Mouse (Mus musculus) spleen, postnatal 10 days (tissue): ENCODE results near the gene Ifitm10.
"Not testable (repeated sequence)": the region's sequence is repeated elsewhere in the genome, so short reads cannot be mapped to it uniquely, and the experiment has no call there.

ENCODE experiments used
- DNase-seq, 2 experiments: peaks; one replicate each; pipeline ENCODE4 v3.0.0; 2021 to 2022; ENCODE audit warnings: low spot score in 2 of 2

The Ifitm10 gene

DNA sequence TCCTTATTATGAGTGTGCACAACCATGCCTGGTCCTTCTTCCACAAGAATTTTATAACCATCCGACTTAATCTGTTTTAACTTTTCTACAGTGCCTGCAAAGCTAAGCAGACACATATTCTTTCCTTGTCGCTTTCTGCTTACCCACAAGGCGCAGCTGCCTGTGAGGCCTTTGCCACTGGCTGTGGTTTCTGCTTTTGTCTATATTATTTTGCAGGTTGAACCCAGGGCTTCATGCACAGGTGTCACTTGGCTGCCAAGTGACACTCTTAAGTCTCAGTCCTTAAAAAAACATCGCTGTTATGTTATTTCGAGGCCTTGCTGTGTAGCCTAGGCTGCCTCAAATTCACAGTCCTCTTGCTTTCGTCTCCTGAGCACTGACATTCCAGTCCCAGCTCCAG, 50.9 kb downstream of the Ifitm10 start:
- no peak for DNase-seq

DNA sequence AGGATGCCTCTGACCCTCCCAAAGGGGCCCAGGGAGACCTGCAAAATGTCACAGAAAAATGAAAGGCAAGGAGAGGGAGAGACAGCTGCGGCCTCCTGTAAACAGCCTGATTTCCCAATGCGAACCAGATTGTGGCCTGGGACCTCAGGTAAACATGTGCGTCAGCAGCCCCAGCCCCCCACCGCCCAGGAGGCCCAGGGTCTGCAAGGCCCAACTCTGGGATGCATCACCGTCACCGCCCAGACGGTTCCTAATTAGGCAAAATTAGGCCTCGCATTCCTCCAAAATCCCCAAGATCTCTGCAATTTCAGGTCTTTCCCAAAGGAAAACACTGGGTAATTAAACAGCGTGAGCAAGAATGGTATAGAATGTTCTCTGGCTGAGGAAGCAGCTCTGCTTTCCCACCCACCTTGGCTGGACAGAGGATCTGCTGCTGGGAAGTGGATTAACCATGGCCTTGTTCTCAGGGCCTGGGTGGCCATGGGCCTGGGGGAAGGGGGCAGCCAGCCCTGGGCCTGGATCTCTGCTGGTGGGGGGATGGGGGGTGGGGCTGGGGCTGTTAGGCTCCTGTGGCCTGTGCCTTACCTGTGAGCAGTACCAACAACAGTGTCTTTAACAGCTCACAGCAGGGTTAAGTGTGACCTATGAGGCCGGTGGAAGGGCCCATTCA, 51.8 kb downstream of the Ifitm10 start:
- DNase-seq = not testable (repeated sequence)

DNA sequence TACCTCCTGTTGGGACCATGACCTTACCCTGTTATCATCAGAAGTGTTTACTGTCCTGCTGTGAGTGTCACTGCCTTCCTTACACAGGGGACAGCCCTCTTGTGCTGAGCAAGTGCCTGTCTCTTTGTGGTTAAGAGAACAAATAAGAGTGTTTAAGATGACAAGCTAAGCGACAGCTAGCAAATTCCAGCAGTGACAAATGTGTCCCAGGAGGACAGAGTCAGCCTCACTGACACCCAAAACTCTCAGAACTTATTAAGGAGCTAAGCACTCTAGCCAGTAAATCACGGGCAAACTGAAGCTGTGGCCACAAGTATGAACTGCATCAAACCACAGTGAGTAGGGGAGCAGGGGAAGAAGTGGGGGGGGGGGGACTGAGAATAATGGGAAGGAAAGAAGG, 52.6 kb downstream of the Ifitm10 start:
- DNase-seq = no peak

DNA sequence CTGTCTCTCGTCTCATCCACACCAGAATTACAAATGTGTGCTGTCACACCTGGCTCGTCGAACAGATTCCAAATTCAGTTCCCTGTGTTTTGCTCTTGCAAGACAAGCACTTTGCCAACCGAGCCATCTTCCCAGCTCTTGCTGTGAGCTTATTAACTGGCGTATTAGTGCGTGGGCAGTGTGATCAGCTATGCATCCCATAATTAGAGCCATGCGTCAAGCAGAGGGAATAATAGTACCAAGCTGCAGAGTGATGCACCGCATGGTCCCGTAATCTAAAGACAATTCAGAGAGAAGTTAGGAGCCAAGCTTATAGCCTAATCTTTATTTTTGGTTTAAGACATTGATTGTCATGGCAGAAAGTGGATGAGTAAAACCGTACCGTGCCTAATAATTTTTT, 54.4 kb downstream of the Ifitm10 start:
- no peak for DNase-seq

DNA sequence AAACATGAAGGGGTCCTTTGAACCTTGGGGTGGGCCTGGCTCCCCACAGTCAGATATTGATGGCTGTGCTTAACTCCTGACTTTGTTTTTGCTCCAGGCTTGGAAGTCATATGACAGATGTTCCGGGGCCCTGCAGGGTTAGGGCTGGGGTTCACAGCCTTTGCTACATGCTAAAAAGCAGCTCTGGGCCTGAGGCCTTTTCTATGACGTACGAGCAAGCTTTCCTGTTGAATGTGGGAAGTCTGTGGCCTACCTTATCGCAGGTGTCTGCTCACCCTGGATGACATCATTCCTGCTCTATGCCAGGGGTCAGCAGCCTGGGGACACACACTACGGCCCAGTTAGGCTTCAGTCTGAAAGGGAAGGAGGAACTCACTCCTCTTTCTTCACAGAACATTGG, 56.3 kb downstream of the Ifitm10 start:
- no peak for DNase-seq

DNA sequence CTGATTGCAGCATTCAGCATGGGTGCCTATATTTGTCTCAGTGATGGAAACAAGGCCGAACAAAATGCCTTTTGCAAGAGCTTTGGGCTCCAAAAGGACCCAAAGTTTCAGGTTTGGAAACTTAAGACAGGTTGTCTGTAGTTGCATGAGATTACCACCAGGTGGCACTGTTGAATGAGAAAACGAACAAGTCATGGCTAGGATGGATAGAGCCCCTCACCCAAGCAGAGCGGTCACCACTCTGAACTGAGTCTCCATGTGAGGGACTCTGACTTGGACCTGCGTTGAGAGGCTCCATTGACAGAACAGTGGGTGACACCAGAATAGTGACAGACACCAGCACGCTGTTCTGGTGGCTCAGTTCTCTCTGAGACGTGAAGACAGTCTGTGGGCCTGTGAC, 57.0 kb downstream of the Ifitm10 start:
- DNase-seq = peak in 1 of 2 experiments; percentile 43

DNA sequence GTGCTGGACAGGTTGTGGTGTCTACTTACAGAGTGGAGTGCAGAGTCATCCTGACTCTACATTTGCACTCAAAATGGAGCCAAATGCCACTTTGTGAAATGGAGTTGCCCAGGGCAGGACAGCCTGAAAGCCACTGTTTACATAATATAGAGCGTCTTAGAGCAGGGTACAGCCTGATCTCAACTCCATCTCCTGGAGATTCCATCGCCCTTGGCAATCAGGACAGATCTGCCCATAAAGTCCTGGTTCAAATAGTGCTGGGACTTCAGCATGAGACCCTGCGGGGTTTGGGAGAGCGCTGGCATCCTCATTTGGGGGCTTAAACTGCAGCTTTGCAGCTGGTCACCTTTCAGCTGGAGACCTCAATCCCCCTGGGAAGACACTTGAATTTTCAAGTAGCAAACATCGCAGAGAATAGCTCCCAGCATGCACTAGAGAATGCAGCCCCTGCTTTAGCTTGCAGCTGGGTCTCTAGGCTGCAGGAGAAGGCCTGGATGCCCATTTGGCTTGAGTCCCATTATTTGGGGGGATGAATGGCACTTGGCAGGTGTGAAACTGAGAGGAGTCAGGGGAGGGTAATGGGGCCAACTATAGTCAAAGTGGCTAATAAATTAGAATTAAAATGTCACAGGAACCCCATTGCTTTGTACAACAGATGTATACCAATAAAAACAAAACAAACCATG, 58.8 kb downstream of the Ifitm10 start:
- DNase-seq = no peak

DNA sequence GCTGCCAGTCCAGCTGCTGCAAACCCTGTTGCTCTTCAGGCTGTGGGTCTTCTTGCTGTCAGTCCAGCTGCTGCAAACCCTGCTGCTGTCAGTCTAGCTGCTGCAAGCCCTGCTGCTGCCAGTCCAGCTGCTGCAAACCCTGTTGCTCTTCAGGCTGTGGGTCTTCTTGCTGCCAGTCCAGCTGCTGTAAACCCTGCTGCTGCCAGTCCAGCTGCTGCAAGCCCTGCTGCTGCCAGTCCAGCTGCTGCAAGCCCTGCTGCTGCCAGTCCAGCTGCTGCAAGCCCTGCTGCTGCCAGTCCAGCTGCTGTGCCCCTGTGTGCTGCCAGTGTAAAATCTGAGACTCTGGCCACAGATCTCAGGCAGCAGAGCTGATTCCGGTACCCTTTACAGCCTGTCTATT, 69.6 kb downstream of the Ifitm10 start:
- DNase-seq = not testable (repeated sequence)

DNA sequence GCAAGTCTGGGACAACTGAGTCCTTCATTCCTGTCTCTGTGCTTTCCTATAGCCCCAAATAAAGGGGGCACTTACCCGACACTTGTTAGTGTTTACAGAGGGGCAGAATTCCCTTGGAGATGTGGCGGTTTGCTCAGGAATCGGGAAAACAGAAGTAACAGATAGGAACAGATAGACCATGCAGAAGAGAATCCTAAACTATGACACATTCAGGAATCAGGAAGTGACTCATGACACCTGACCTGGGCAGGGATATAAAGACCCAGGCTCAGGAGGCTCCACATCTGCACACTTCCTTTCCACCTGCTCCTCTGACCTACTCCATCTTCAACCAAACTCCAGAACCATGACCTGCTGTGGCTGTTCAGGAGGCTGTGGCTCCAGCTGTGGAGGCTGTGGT, 70.3 kb downstream of the Ifitm10 start, which contains the start of gene Krtap5-4:
TSS of gene Krtap5-4 (plus strand) at position 301 of the 400 bp plus-strand sequence.
- DNase-seq = no peak

DNA sequence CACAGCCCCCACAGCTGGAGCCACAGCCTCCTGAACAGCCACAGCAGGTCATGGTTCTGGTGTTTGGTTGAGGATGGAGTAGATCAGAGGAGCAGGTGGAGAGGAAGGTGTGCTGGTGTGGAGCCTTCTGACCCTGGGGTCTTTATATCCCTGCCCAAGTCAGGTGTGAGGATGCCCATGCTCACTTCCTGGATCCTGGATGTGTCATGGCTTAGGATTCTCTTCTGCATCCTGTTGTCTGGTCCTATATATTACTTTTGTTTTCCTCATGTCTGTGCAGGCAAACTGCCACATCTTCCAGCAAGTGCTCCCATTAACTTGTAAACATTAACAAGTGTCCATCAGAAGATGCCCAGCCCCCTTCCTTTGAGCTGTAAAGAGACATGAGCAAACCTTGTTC, 76.5 kb downstream of the Ifitm10 start, which contains the start of gene Krtap5-1:
TSS of gene Krtap5-1 (minus strand) at position 101 of the 400 bp plus-strand sequence.
- DNase-seq = not testable (repeated sequence)

DNA sequence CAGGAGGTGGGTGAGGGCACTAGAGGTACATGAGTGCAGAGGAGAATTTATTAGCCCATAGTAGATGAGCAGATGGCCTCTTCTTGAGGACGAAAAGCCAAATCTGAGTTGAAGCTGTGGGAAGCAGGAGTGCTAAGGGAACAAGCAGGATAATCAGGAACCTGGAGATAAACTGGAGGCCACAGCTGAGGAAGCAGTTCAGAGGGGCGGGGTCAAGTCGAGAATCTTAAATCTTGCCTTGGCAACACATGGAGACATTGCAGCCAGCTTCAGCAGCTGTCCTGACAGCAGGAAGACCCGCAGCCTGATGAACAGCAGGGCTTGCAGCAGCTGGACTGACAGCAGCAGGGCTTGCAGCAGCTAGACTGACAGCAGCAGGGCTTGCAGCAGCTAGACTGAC, 77.4 kb downstream of the Ifitm10 start:
- not testable (repeated sequence) for DNase-seq

DNA sequence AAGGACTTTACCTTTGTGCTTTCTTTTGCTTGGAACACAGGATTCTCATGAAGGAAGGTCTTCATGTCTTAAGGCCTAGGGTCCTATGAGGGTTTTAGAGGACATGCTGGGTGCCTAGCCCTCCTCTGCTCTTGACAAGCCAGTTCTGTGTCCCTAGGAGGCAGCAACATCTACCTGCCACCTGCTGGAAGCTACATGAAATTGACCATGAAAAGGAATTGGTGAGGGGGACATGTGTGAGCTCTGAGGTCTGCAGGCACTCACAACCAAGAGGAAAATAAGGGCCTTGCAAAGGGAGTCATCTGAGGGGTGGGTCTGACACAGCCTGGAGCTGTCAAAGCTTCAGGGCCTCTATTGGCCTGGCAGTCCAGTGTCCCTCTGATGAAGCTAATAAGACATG, 78.1 kb downstream of the Ifitm10 start:
- no peak for DNase-seq

DNA sequence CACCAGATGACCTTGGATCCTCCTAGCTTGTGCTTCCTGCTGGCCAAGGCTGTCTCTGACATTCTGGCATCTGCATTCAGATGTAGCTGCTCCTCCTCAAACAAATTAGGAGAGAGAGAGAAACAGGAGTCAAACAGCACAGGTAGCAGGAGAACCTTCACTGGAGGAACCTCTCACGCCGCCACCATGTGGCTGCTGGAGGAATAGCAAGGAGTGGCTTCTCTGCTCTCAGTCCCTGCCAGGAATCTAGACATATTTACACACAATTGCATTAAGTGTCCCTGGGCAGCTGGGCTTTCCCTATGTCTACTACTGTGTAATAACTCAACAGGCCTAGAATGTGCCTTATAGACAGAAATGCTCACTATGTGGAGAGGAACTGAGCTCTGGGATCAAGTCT, 79.7 kb downstream of the Ifitm10 start:
- peak in 1 of 2 experiments; percentile 44 for DNase-seq

DNA sequence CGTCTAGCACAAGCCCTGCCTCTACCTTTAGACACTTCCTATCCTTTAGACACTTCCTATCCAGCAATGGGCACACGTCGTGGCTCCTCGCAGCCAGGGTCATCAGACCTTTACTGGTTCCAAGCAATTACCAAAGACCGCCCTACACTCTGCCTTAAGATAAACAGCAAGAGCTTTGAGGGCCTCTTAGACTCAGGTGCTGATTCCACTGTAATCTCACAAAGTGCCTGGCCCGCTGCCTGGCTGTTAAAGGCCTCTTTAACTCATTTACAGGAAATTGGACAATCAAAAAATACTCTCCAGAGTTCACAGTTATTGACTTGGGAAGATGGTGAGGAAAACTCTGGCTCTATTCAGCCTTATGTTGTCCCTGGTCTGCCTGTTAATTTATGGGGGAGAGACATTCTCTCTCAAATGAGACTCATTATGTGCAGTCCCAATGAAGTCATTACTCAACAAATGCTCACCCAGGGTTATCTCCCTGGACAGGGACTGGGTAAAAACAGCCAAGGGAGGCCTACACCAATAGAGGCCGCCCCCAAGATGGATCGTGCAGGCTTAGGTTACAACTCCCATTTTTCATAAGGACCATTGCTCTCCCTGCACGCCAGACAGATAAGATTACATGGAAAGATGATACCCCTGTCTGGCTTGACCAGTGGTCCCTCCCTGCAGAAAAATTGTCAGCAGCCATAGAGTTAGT, 87.5 kb downstream of the Ifitm10 start:
- not testable (repeated sequence) for DNase-seq

DNA sequence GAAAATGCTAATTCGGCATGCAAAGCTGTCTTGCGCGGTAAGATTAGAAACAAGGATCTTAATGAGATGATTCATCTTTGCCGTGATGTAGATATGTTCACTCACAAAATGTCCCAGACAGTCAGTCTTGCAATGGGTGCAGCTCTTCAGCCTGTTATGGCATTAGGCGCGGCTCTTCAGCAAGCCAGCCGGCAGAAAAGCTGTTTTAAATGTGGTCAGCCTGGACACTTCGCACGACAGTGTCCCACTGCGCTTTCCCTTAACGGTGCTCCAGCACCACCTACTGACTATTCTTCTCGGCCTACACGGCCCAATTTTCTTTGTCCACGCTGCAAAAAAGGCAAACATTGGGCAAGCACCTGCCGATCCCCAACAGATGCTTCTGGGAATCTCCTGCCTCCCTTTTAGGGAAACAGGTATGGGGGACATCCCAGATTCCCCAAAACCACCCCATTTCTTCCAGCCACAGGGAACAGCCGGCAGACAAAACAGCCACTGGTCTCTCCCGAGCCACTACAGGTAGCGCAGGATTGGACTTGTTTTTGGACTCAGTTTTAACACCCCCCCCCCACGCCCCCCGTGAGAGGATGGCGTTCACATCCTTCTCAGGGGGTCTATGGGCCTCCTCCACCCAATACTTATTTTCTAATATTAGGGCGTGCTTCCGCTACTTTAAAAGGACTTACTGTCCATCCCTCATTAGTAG, 88.3 kb downstream of the Ifitm10 start:
- no peak for DNase-seq

DNA sequence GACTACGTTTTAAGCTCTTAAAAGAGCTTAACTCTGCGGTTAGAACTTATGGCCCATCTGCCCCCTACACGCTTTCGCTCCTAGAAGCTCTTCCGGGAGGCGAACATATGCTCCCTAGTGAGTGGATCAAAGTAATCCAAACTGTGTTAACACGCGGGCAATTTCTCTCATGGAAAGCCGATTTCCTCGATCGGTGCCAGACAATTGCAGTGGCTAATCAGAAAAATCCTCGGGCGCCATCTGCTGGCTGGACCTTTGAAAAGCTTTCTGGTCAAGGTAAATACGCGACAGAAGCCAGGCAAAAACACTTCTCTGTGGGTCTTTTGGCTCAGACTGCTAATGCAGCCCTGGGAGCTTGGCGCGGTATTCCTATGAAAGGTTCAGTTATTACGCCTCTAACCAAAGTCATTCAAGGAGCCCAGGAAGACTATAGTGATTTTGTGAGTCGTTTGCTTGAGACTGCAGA, 88.9 kb downstream of the Ifitm10 start:
- DNase-seq = peak; percentile 79 to 92

DNA sequence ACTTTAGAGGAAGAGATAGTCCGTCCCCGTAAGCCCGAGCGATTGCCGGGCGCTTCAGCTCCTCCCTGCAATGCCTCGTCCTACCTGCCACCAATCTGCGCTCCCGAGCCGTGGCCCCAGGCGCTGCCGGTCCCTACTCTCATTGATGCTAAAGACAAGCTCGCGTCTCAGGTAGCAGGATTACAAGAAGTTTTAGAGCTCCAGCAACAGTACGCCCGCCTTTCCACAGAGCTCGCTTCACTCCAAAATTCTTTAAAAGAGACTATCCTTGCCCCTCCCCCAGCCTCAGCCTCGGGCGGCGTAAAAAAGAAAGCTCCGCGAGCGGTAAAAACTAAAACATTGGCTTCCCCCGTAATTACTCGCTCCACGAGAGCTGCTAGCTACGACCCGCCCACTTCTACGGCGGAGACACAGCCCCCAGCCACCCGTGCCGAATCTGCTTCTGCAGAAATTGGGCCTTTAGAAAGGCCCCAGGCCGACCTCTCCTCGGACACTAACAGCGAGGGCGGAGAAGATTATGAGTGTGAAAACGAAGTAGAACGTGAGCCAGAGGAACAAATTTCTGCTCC, 89.4 kb downstream of the Ifitm10 start:
- peak; percentile 29 to 67 for DNase-seq

DNA sequence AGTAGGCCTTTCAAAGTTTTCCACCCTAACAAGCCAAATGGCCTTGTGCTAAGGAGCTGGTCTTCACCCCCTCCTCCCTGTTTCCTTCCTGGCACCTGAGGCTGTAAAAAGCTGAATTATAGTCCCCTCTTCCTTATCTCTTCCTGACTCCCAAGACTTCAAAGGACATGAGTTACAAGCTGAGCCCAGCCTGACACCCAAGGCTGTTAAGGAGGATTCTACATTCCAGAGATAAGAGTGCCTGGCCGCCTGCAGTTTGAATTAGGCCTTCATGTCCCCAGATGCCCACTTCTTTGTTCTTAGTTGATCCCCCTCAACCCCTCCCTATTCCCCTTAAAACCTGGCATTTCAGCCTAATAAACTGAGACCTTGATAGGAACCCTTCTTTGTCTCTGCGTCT, 90.7 kb downstream of the Ifitm10 start:
- DNase-seq = not testable (repeated sequence)

DNA sequence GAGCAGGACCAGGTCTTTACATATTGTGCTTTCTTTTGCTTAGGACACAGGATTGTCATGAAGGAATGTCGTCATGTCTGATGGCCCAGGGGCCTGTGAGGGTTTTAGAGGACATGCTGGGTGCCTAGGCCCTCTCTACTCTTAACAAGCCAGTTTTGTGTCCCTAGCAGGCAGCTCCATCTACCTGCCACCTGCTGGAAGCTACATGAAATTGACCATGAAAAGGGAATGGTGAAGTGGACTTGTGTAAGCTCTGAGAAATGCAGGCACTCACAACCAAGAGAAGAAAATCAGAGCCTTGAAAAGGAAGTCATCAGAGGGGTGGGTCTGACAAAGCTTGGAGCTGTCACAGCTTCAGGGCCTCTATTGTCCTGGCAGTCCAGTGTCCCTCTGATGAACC, 94.3 kb downstream of the Ifitm10 start:
- DNase-seq = not testable (repeated sequence)

DNA sequence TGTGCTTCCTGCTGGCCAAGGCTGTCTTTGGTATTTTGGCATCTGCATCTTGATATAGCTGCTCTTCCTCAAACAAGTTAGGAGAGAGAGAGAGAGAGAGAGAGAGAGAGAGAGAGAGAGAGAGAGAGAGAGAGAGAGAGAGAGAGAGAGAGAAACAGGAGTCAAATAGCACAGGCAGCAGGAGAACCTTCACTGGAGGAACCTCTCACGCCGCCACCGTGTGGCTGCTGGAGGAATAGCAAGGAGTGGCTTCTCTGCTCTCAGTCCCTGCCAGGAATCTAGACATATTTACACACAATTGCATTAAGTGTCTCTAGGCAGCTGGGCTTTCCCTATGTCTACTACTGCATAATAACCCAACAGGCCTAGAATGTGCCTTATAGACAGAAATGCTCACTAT, 95.4 kb downstream of the Ifitm10 start:
- DNase-seq = peak; percentile 23 to 78
